Mouse (Mus musculus) MEL (cell line): ENCODE data around the gene Mapk10.

ENCODE experiments used
- E2F4 ChIP-seq: IDR thresholded peaks from 2 replicates; pipeline ENCODE4 v1.6.1; 2011; ENCODE audit warnings: low read depth, low read length, improper control_type of control experiment, borderline replicate concordance
- EP300 ChIP-seq, 2 experiments: IDR thresholded peaks; 2 replicates each; pipeline ENCODE4 v1.6.1; 2011; ENCODE audit warnings: improper control_type of control experiment in 2 of 2, low read length in 2 of 2, low read depth in 1 of 2, mild to moderate bottlenecking in 1 of 2
- GABPA ChIP-seq: IDR thresholded peaks from 2 replicates; pipeline ENCODE4 v1.6.1; 2012; ENCODE audit warnings: low read depth, mild to moderate bottlenecking, inconsistent platforms, low read length, improper control_type of control experiment, moderate library complexity
- HCFC1 ChIP-seq: IDR thresholded peaks from 2 replicates; pipeline ENCODE4 v1.6.1; 2012; ENCODE audit warnings: low read depth, mild to moderate bottlenecking, inconsistent platforms, low read length, improper control_type of control experiment, moderate library complexity
- MAZ ChIP-seq: IDR thresholded peaks from 2 replicates; pipeline ENCODE4 v1.6.1; 2012; ENCODE audit warnings: low read depth, mild to moderate bottlenecking, inconsistent platforms, low read length, improper control_type of control experiment
- MYC ChIP-seq: IDR thresholded peaks from 2 replicates; pipeline ENCODE4 v1.6.1; 2011; ENCODE audit warnings: low read depth, mild to moderate bottlenecking, low read length, improper control_type of control experiment, moderate library complexity
- POLR2A ChIP-seq, 2 experiments: IDR thresholded peaks; 2 replicates each; pipeline ENCODE4 v1.6.1; 2011 to 2012; ENCODE audit warnings: low read length in 2 of 2, mild to moderate bottlenecking in 2 of 2, control low read depth in 1 of 2, improper control_type of control experiment in 1 of 2, low read depth in 1 of 2, moderate library complexity in 1 of 2; ENCODE audit not compliant: control insufficient read depth in 1 of 2, insufficient read depth in 1 of 2, poor library complexity in 1 of 2
- USF1 ChIP-seq: IDR thresholded peaks from 2 replicates; pipeline ENCODE4 v1.6.1; 2014; ENCODE audit warnings: low read depth, mild to moderate bottlenecking, inconsistent platforms, low read length, improper control_type of control experiment, moderate library complexity
- ZNF384 ChIP-seq: IDR thresholded peaks from 2 replicates; pipeline ENCODE4 v1.6.1; 2012; ENCODE audit warnings: low read depth, mild to moderate bottlenecking, inconsistent platforms, low read length, improper control_type of control experiment

- TF ChIP-seq ZNF384 (no peak), POLR2A (IDR thresholded peaks at IDR 0.05; ENCODE audit: control insufficient read depth in 1 of 2, insufficient read depth in 1 of 2, low read depth in 1 of 2, low read length in 2 of 2, poor library complexity in 1 of 2) (no peak), HCFC1 (no peak), EP300 (IDR thresholded peaks at IDR 0.05; ENCODE audit: low read depth in 1 of 2, low read length in 2 of 2) (no peak), GABPA (no peak), USF1 (no peak), E2F4 (no peak), MAZ (no peak), MYC (no peak)
Observed at GRCm38 (mm10) chr5:102964396-102964795, 246.7 kb downstream of the Mapk10 start.
